Mouse (Mus musculus) liver, adult 2 months (tissue): Measurements from ENCODE around the gene March2. TPM values are rescaled to one million over a fixed set of nuclear protein-coding genes. Genes with fewer than 3 reads are reported as not detected.
A peak's percentile ranks its signal among the peaks of the same experiment; 100 is the strongest.

Experiments
- DNase-seq: peaks from one replicate; pipeline ENCODE4 v3.0.0-alpha.2; 2011; ENCODE audit warnings: low read depth, low spot score; ENCODE audit errors: extremely low read depth
- H3K27ac ChIP-seq: fragments of 200-500 bp; replicated peaks from 2 replicates; pipeline ENCODE4 v1.5.1; 2012; ENCODE audit warnings: low read depth, mild to moderate bottlenecking, control low read depth, inconsistent platforms, low read length; ENCODE audit not compliant: insufficient read depth
- H3K27me3 ChIP-seq: fragments of 200-500 bp; 2 replicates; pipeline ENCODE4 v1.6.1; 2012; ENCODE audit warnings: mild to moderate bottlenecking, moderate library complexity, low read length, inconsistent platforms; ENCODE audit not compliant: control insufficient read depth, insufficient read depth
- H3K36me3 ChIP-seq: fragments of 200-500 bp; 2 replicates; pipeline ENCODE4 v1.6.1; 2012; ENCODE audit warnings: low read length, inconsistent platforms; ENCODE audit not compliant: control insufficient read depth, insufficient read depth
- H3K4me1 ChIP-seq: fragments of 200-500 bp; 2 replicates; pipeline ENCODE4 v1.6.1; 2011; ENCODE audit warnings: low read length; ENCODE audit not compliant: control insufficient read depth, insufficient read depth
- H3K4me3 ChIP-seq: fragments of 200-500 bp; 2 replicates; pipeline ENCODE4 v1.5.1; 2011; ENCODE audit warnings: low read depth, mild to moderate bottlenecking, control low read depth, low read length, moderate library complexity; ENCODE audit not compliant: insufficient read depth
- H3K79me2 ChIP-seq: fragments of 200-500 bp; 2 replicates; pipeline ENCODE4 v1.6.1; 2012; ENCODE audit warnings: inconsistent platforms, mild to moderate bottlenecking, low read length, moderate library complexity; ENCODE audit not compliant: control insufficient read depth, insufficient read depth
- H3K9ac ChIP-seq: fragments of 200-500 bp; 2 replicates; pipeline ENCODE4 v1.6.1; 2012; ENCODE audit warnings: low read depth, mild to moderate bottlenecking, control low read depth, inconsistent platforms, low read length
- CTCF ChIP-seq: fragments of 200-500 bp; IDR thresholded peaks from 2 replicates; pipeline ENCODE4 v1.5.1; 2011; ENCODE audit warnings: low read depth, low read length, control low read depth
- POLR2A ChIP-seq: fragments of 200-500 bp; IDR thresholded peaks from 2 replicates; pipeline ENCODE4 v1.6.1; 2011; ENCODE audit warnings: low read length, control low read depth; ENCODE audit not compliant: insufficient read depth; ENCODE audit errors: extremely low read depth
- WGBS: fragments of 180-500 bp; shearing (Covaris S2); methylation state at CpG from one replicate; pipeline ENCODE4 v1.1.7; 2018; 5-methylcytosine and 5-hydroxymethylcytosine counted together
- polyA plus RNA-seq: library from polyadenylated mRNA; depleted of rRNA; stranded (reverse); fragments of >200 nt; gene quantifications from 2 replicates; pipeline ENCODE4 v1.2.3, GENCODE M21; 2012
- total RNA-seq: library from RNA; depleted of rRNA; stranded (reverse); fragments of >200 nt; gene quantifications from 2 replicates; pipeline ENCODE4 v1.2.3, GENCODE M21; 2014

The March2 gene
- total and polyA plus RNA-seq, 2 experiments, result 71.2 to 92.3 TPM

GRCm38 (mm10) chr17:33713271-33713670, 5.2 kb downstream of the March2 start:
- WGBS, result 39% methylated on average over 5 of the region's 5 CpGs
- Histone ChIP-seq H3K4me3 (no peak overlapping the region), H3K79me2 (peaks cover 2% of the 10 kb centered on the region; the same call in 1 of the 2 replicates), H3K4me1 (peaks cover 10% of the 10 kb centered on the region), H3K27me3 (no peaks in the 10 kb centered on the region), H3K9ac (no peak overlapping the region), H3K27ac (0 out of 2 replicates have a peak overlapping the region, but pooled peaks have one; percentile 6), H3K36me3 (peaks cover 11% of the 10 kb centered on the region)
- no peak for TF ChIP-seq CTCF
- no peak for TF ChIP-seq POLR2A
- peak; percentile 38 for DNase-seq

DNA sequence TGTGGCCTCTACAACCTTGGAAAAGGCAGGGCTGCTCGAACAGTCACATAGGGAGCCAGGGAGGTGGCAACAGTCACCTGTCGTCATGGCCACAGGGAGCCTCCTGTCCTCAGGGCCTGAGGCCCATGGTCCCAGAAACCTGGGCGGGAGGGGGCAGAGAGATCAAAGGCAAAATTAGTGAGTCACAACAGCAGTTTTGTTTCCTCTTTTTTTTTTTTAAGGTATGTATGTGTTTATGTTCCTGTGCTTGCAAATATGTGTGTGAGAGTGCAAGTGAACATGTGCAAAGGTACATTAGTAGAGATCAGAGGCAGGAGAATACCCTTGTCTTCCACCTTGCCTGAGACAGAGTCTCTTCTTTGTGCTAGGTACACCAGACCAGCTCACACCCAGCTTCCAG, 8.6 kb downstream of the March2 start:
- Histone ChIP-seq H3K27me3 (no peaks in the 10 kb centered on the region), H3K36me3 (peaks cover 29% of the 10 kb centered on the region), H3K4me1 (peaks cover 2% of the 10 kb centered on the region), H3K27ac (no peak overlapping the region), H3K9ac (no peak overlapping the region), H3K4me3 (no peak overlapping the region), H3K79me2 (no peaks in the 10 kb centered on the region)
- 88% methylated on average over 3 of the region's 3 CpGs for WGBS
- no peak for DNase-seq
- TF ChIP-seq CTCF (no peak), POLR2A (no peak)

DNA sequence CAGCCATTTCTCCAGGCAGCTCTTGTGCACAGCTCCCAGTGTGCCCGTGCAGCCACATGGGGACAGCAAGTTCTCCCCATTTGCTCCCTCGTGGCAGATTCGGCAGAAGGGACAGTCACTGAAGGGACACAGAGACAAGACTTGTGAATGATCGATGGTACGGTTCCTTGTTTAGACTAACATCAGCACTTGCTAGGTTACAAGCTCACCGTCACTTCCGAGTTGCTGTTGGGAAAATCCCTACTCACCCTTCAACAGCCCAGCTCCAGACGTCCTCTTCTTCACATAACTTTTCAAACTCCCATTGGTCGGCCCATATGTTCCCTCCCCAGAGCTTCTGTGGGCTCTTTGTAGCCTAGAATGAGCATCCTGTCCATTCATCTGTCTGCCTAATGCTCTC, 15.4 kb downstream of the March2 start:
- TF ChIP-seq CTCF (no peak), POLR2A (no peak)
- H3K27ac ChIP-seq, result no peak overlapping the region
- no peaks in the 10 kb centered on the region; the same call in 1 of the 2 replicates for H3K79me2 ChIP-seq
- H3K4me3 ChIP-seq, result no peak overlapping the region
- H3K9ac ChIP-seq, result no peak overlapping the region
- peaks cover 50% of the 10 kb centered on the region for H3K36me3 ChIP-seq
- no peaks in the 10 kb centered on the region for H3K4me1 ChIP-seq
- no peak for DNase-seq
- H3K27me3 ChIP-seq, result no peaks in the 10 kb centered on the region
- 92% methylated on average over 9 of the region's 9 CpGs for WGBS

DNA sequence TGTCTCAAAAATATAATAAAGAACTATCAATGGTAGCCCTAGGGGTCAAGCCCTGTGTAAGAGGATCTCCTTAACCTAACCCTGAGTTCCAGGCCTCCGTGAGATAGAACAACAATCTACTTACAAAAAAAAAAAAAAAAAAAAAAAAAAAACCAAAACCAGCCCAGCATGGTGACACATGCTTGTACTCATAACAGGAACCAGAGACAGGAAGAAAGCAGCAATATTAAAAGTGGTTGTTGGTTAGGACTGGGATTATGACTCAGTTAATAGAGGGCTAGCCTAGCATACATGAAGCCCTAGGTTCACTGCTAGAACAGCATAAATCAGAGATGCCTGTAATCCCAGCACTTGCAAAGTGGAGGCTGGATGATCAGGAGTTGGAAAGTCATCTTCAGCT, 16.3 kb downstream of the March2 start:
- 68% methylated on average over 1 of the region's 1 CpGs for WGBS
- Histone ChIP-seq H3K4me1 (no peaks in the 10 kb centered on the region), H3K36me3 (peaks cover 54% of the 10 kb centered on the region), H3K27ac (no peak overlapping the region), H3K27me3 (no peaks in the 10 kb centered on the region), H3K9ac (no peak overlapping the region), H3K4me3 (no peak overlapping the region), H3K79me2 (no peaks in the 10 kb centered on the region; the same call in 1 of the 2 replicates)
- DNase-seq, result no peak
- TF ChIP-seq POLR2A, result no peak

GRCm38 (mm10) chr17:33695471-33695870, 23.0 kb downstream of the March2 start:
- Histone ChIP-seq H3K4me1 (no peaks in the 10 kb centered on the region), H3K27me3 (no peaks in the 10 kb centered on the region), H3K9ac (no peak overlapping the region), H3K36me3 (peaks cover 72% of the 10 kb centered on the region), H3K79me2 (no peaks in the 10 kb centered on the region; the same call in 1 of the 2 replicates), H3K27ac (no peak overlapping the region), H3K4me3 (no peak overlapping the region)
- 94% methylated on average over 1 of the region's 1 CpGs for WGBS
- no peak for TF ChIP-seq CTCF
- TF ChIP-seq POLR2A, result no peak
- no peak for DNase-seq

- Histone ChIP-seq H3K79me2 (peaks cover 14% of the 10 kb centered on the region; the same call in 1 of the 2 replicates), H3K9ac (no peak within 1 kb of the TSS), H3K27ac (no peak within 1 kb of the TSS), H3K4me3 (no peak within 1 kb of the TSS), H3K36me3 (peaks cover 7% of the 10 kb centered on the region), H3K4me1 (peaks cover 11% of the 10 kb centered on the region), H3K27me3 (no peaks in the 10 kb centered on the region)
- no peak for DNase-seq
- WGBS, result 86% methylated on average over 1 of the region's 1 CpGs
- no peak for TF ChIP-seq CTCF
These were observed 31.7 kb downstream of the March2 start, which contains the start of gene Hnrnpm for GRCm38 (mm10) chr17:33686760-33687159. TSS of gene Hnrnpm (minus strand) at chr17:33686860.
